Mouse (Mus musculus): Measurements from ENCODE around the gene Tmem150a.

GRCm38 (mm10) chr6:72316044-72316443, 39.2 kb upstream of the Tmem150a start:
- TF ChIP-seq CTCF (IDR thresholded peaks at IDR 0.05; ENCODE audit: low read depth, low read length) (no peak), POLR2A (IDR thresholded peaks at IDR 0.05; ENCODE audit: insufficient read depth, low read length) (no peak), EP300 (IDR thresholded peaks at IDR 0.05; ENCODE audit: insufficient read depth, low read depth, low read length) (no peak)
